Comparison of ENCODE assay signal across 21 mouse cellular contexts in genomic region chr8:104607944-104608343, GRCm38 (mm10). TPM values are rescaled to one million over a fixed set of nuclear protein-coding genes. Genes with fewer than 3 reads are reported as not detected.
DNase-seq lines count a peak whose midpoint lies in the region; ATAC-seq and TF ChIP-seq lines count a peak whose summit lies in the region.
"Had no signal": no experiment of that assay in that cellular context is flagged by ENCODE, and none has a peak within 500 bp of the region (broad histone marks: within the 10 kb centered on the region; RNA-seq: fewer than 3 reads in every experiment).

No protein-coding gene starts in this region.

- H3K4me3 ChIP-seq in kidney, adult 2 months (ENCODE audit: insufficient read depth, low read depth, low read length) = no peak overlapping the region
- H3K4me3 ChIP-seq in heart, embryonic 12.5 days = no peak overlapping the region
- no peak overlapping the region for H3K4me3 ChIP-seq in hindbrain, postnatal 0 days (ENCODE audit: low read length)
- H3K4me3 ChIP-seq: myocyte; stomach, embryonic 15.5 days had no signal

- H3K36me3 ChIP-seq in kidney, adult 2 months (ENCODE audit: control insufficient read depth, insufficient read depth, low read length) = no peaks in the 10 kb centered on the region
- no peaks in the 10 kb centered on the region for H3K36me3 ChIP-seq in heart, embryonic 12.5 days
- H3K36me3 ChIP-seq in hindbrain, postnatal 0 days (ENCODE audit: insufficient read depth, low read length) = no peaks in the 10 kb centered on the region
- H3K36me3 ChIP-seq: stomach, embryonic 15.5 days had no signal

- peak overlapping the region; percentile 58 for H3K4me2 ChIP-seq in heart, embryonic 12.5 days
- no peak overlapping the region for H3K4me2 ChIP-seq in hindbrain, postnatal 0 days (ENCODE audit: low read depth, low read length)
- H3K4me2 ChIP-seq: stomach, embryonic 15.5 days had no signal

- no peak for TF ChIP-seq CTCF in kidney, adult 2 months (conservative IDR thresholded peaks at IDR 0.05; ENCODE audit: insufficient read depth, insufficient read length, low read depth, low read length)
- TF ChIP-seq CTCF in hindbrain, postnatal 0 days (IDR thresholded peaks at IDR 0.05; ENCODE audit: low read depth) = no peak

- no peak for ATAC-seq in heart, embryonic 12.5 days (ENCODE audit: insufficient number of reproducible peaks, low FRiP score)
- no peak for ATAC-seq in hindbrain, postnatal 0 days
- ATAC-seq: intestine, embryonic 16.5 days; Patski had no signal

- intact Hi-C loops in gastrocnemius, postnatal 14 days (cut with DNase I; ENCODE audit: low total_unique reads) = no loop called here

- no peaks in the 10 kb centered on the region for H3K9me3 ChIP-seq in heart, embryonic 12.5 days (replicated peaks)
- no peaks in the 10 kb centered on the region for H3K9me3 ChIP-seq in hindbrain, postnatal 0 days (ENCODE audit: low read length)
- H3K9me3 ChIP-seq: stomach, embryonic 15.5 days had no signal

- WGBS in kidney, adult 2 months = 47% methylated on average over 2 of the region's 2 CpGs
- 75% methylated on average over 2 of the region's 2 CpGs for WGBS in heart, embryonic 12.5 days
- 86% methylated on average over 2 of the region's 2 CpGs for WGBS in hindbrain, postnatal 0 days

- TF ChIP-seq POLR2A in kidney, adult 2 months (IDR thresholded peaks at IDR 0.05; ENCODE audit: low read depth, low read length) = no peak

- H3K4me1 ChIP-seq in kidney, adult 2 months (ENCODE audit: control insufficient read depth, insufficient read depth, low read length) = peaks cover 15% of the 10 kb centered on the region
- H3K4me1 ChIP-seq in heart, embryonic 12.5 days (replicated peaks) = peaks cover 90% of the 10 kb centered on the region
- H3K4me1 ChIP-seq in hindbrain, postnatal 0 days (ENCODE audit: insufficient read depth, low read length) = no peaks in the 10 kb centered on the region

- H3K27ac ChIP-seq in kidney, adult 2 months (ENCODE audit: insufficient read depth, low read depth, low read length) = peak overlapping the region; percentile 78
- H3K27ac ChIP-seq in heart, embryonic 12.5 days (ENCODE audit: poor library complexity, severe bottlenecking) = peak overlapping the region; percentile 98
- no peak overlapping the region for H3K27ac ChIP-seq in hindbrain, postnatal 0 days
- H3K27ac ChIP-seq: liver, embryonic 14.5 days; stomach, embryonic 15.5 days had no signal

- no peaks in the 10 kb centered on the region for H3K27me3 ChIP-seq in kidney, adult 2 months (replicated peaks; ENCODE audit: control insufficient read depth, insufficient read depth, low read length)
- no peaks in the 10 kb centered on the region for H3K27me3 ChIP-seq in heart, embryonic 12.5 days (replicated peaks)
- no peaks in the 10 kb centered on the region for H3K27me3 ChIP-seq in hindbrain, postnatal 0 days (ENCODE audit: insufficient read depth, low read length)
- H3K27me3 ChIP-seq: Patski; stomach, embryonic 15.5 days had no signal

- H3K9ac ChIP-seq in heart, embryonic 12.5 days = 0 out of 2 replicates have a peak overlapping the region, but pooled peaks have one; percentile 13
- no peak overlapping the region for H3K9ac ChIP-seq in hindbrain, postnatal 0 days (replicated peaks; ENCODE audit: low read length)
- H3K9ac ChIP-seq: liver, embryonic 14.5 days; stomach, embryonic 15.5 days had no signal

- peak; percentile 43 for DNase-seq in kidney, adult 2 months
- DNase-seq in kidney, postnatal 10 days = no peak
- peak; percentile 75 for DNase-seq in gastrocnemius, postnatal 14 days
- DNase-seq in heart, postnatal 4 days = peak; percentile 86
- DNase-seq in hindbrain, postnatal 0 days (ENCODE audit: low spot score) = no peak
- no peak for DNase-seq in thymus, postnatal 36 days
- no peak for DNase-seq in yolk sac, embryonic 10.5 days (ENCODE audit: low spot score)
- DNase-seq: adrenal gland, adult 8-10 months; lung, postnatal 14 days had no signal

RNA-seq across cellular contexts. Expression of gene Cdh16, which starts 16.3 kb away (rescaled TPM):
- polyA plus RNA-seq in kidney, adult 2 months (2012; rRNA removed) = 1,103 and 1,106 TPM in 2 replicates
- total RNA-seq in gastrocnemius, postnatal 14 days (2021) = not detected
- 16.1 and 18.6 TPM in 2 replicates for polyA plus RNA-seq in heart, embryonic 12.5 days (2016; fragmentation: Nextera tagmentation; extraction: Ambion mirVana)
- 1 to 10 TPM; 2.8 to 4.6 TPM for total RNA-seq in heart, postnatal 4 days (2021)
- total RNA-seq in hindbrain, postnatal 0 days (2014; rRNA removed) = not detected in 2 replicates
- polyA plus RNA-seq in hindbrain, postnatal 0 days (2015; fragmentation: Nextera tagmentation; extraction: Ambion mirVana) = not detected in 2 replicates
- total RNA-seq: layer of hippocampus, postnatal 10 days had no signal
- polyA plus RNA-seq: embryonic facial prominence, embryonic 11.5 days; frontal cortex, adult 2 months; hindbrain, embryonic 11.5 days; limb, embryonic 11.5 days; small intestine, adult 2 months had no signal

RNA-seq across cellular contexts. Expression of gene Pdp2, which starts 16.7 kb away (rescaled TPM):
- polyA plus RNA-seq in kidney, adult 2 months (2012; rRNA removed) = 25.7 and 29.2 TPM in 2 replicates
- 1 to 10 TPM; 3.9 to 4.7 TPM for total RNA-seq in gastrocnemius, postnatal 14 days (2021)
- 8.6 and 9.0 TPM in 2 replicates for polyA plus RNA-seq in heart, embryonic 12.5 days (2016; fragmentation: Nextera tagmentation; extraction: Ambion mirVana)
- total RNA-seq in heart, postnatal 4 days (2021) = 1 to 10 TPM; 5.0 to 5.4 TPM
- 12.1 and 12.3 TPM in 2 replicates for total RNA-seq in hindbrain, postnatal 0 days (2014; rRNA removed)
- polyA plus RNA-seq in hindbrain, postnatal 0 days (2015; fragmentation: Nextera tagmentation; extraction: Ambion mirVana) = 14.2 and 15.3 TPM in 2 replicates

RNA-seq across cellular contexts. Expression of gene Rrad, which starts 23.2 kb away (rescaled TPM):
- 5.0 and 5.8 TPM in 2 replicates for polyA plus RNA-seq in kidney, adult 2 months (2012; rRNA removed)
- total RNA-seq in gastrocnemius, postnatal 14 days (2021) = 10 to 100 TPM in 1 of 2 experiments, 1 to 10 TPM in 1; 3.7 to 15.5 TPM
- 299 and 301 TPM in 2 replicates for polyA plus RNA-seq in heart, embryonic 12.5 days (2016; fragmentation: Nextera tagmentation; extraction: Ambion mirVana)
- 100 to 1,000 TPM; 193 to 274 TPM for total RNA-seq in heart, postnatal 4 days (2021)
- 3.9 and 5.1 TPM in 2 replicates for total RNA-seq in hindbrain, postnatal 0 days (2014; rRNA removed)
- 2.4 and 2.7 TPM in 2 replicates for polyA plus RNA-seq in hindbrain, postnatal 0 days (2015; fragmentation: Nextera tagmentation; extraction: Ambion mirVana)

RNA-seq across cellular contexts. Expression of gene Ciao2b, which starts 33.8 kb away (rescaled TPM):
- polyA plus RNA-seq in kidney, adult 2 months (2012; rRNA removed) = 46.5 and 57.7 TPM in 2 replicates
- total RNA-seq in gastrocnemius, postnatal 14 days (2021) = 10 to 100 TPM; 27.1 to 32.0 TPM
- polyA plus RNA-seq in heart, embryonic 12.5 days (2016; fragmentation: Nextera tagmentation; extraction: Ambion mirVana) = 187 and 195 TPM in 2 replicates
- total RNA-seq in heart, postnatal 4 days (2021) = 10 to 100 TPM; 82.2 to 85.4 TPM
- 55.2 and 73.6 TPM in 2 replicates for total RNA-seq in hindbrain, postnatal 0 days (2014; rRNA removed)
- polyA plus RNA-seq in hindbrain, postnatal 0 days (2015; fragmentation: Nextera tagmentation; extraction: Ambion mirVana) = 103 and 104 TPM in 2 replicates

Comparison
In these comparisons a context has a peak if more than half of its experiments do, and no peak if none do; other contexts are left out.
1. DNase-seq: peak in kidney, adult 2 months (single experiment), gastrocnemius, postnatal 14 days (single experiment) and heart, postnatal 4 days (single experiment); none in kidney, postnatal 10 days (single experiment), hindbrain, postnatal 0 days (single experiment), thymus, postnatal 36 days (0 of 2) and yolk sac, embryonic 10.5 days (single experiment).
2. RNA of gene Rrad, which starts 23.2 kb away (total RNA-seq): 193 to 274 TPM in heart, postnatal 4 days; 3.7 to 15.5 TPM in gastrocnemius, postnatal 14 days and 3.9 to 5.1 TPM in hindbrain, postnatal 0 days; every median in the first group is over 10 times any median in the second.